Mouse (Mus musculus) spleen, adult 12 weeks (tissue): ENCODE measurements around the gene Thap7.
"Not testable (repeated sequence)": the region's sequence is repeated elsewhere in the genome, so short reads cannot be mapped to it uniquely, and the experiment has no call there.

Experiments
- DNase-seq: peaks from one replicate; pipeline ENCODE4 v3.0.0; 2022; ENCODE audit warnings: low spot score

The Thap7 gene

DNA sequence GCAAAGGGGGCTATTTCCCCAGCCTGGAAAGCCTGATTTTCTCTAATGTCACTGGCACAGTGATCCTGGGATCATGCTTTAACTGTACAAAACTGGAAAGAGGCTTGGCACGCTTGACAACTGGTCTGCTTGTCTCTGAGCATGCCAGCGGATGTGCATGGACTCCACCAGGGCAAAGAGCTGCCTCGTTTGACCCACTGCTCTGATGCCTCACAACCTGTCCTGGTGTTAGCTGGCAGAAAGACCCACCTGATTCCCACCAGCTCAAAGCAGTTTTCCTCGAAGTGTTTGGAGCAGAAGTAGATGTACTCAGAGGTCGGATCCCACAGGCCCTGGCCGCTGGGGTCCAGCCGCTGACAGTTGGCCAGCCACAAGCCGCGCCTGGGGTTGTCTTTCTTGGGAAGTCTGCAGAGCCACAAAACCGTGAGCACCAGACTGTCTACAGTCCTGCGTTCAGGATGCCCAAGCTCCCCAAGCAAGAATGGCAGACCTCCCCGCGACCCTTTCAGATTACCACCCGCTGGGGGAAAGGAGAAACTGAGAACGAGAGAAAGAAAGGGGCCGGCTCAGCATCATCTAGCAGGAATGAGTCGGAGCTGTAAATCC, 852 bp downstream of the Thap7 start:
- DNase-seq: no peak

DNA sequence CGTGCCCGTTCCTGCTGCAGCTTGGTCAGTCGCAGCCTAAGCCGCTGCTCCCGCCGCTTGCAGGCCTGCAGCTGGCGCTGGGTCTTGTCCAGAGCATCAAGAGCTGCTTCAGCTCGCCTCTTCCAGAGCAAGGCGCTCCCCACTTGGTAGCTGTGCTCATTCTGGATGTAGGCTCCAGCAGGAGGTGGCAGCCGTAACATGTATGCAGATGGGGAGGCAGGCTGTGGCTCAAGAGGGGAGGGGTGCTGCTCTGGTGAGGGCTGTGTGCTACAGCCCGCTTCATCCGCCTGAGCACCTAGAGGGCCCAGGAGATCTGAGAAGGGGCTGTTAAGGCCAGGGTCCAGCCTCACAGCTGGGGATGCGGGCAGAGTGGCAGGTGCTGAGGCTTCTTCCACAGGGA, 2.7 kb downstream of the Thap7 start:
- DNase-seq: no peak

- DNase-seq: no peak
Observed at GRCm38 (mm10) chr16:17527606-17528005, 3.3 kb downstream of the Thap7 start.

DNA sequence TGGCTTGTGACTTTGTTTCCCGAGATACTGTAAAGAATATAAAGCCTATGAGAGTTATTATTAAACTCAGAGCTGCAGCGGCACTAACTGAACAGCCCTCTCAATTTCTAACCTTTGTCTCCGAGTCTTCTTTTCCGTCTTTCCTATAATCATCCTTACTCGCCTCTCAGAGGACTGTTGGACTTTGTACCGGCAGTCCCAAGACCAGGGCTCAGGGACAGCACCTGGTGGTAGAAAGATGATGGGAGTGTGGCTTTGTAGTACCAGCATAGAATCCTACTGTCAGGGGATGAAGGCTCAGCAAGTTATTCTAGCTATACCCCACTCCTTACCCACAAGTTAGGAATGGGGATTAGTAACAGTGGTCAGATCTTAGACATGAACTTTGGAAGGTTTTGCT, 4.7 kb downstream of the Thap7 start:
- DNase-seq: no peak

- no peak for DNase-seq
Observed at GRCm38 (mm10) chr16:17525524-17525923, 5.4 kb downstream of the Thap7 start.

GRCm38 (mm10) chr16:17524156-17524555, 6.8 kb downstream of the Thap7 start:
- no peak for DNase-seq

DNA sequence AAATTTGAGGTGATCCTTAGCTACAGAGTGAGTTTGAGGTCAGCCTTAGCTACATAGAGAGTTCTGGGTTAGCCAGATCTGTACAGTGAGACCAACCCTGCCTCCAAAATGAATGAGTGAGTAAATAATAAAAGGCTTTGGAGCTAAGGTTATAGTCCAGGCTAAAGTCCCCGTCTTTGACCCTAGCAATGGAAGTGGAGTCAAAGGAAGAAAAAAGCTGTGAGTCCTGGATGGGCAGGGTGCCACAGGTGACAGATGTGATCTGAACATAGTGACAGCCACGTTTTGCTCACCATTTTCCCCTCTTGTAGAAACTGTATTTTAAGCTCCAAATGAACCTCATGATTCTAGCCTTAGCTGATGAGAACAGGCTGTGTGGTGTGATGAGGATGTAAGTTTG, 12.0 kb downstream of the Thap7 start:
- no peak for DNase-seq

- DNase-seq: no peak
Observed at GRCm38 (mm10) chr16:17511431-17511830, 19.5 kb downstream of the Thap7 start.

DNA sequence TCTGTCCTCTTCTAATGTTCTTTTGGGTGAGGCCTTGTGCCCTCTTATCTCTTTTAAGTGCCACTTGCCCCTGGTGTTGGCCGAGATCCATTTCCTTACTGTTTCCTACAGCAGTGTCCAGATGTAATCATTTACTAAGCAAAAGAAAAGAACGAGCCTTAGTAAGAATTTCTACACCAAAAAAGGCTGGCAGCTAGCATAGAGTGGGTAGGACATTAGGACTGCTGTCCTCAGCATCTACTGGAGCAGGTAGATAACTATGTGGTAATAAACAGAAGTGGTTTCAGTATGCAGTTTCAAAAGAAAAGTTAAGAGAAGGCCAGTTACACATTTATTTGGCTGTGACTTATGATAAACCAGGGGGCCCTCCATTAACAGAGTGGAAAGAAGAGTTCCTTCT, 20.2 kb downstream of the Thap7 start:
- DNase-seq: no peak

GRCm38 (mm10) chr16:17510143-17510542, 20.8 kb downstream of the Thap7 start:
- DNase-seq: no peak

- DNase-seq: no peak
Observed at GRCm38 (mm10) chr16:17509240-17509597, 21.7 kb downstream of the Thap7 start.

GRCm38 (mm10) chr16:17508546-17509239, 22.2 kb downstream of the Thap7 start, which contains the start of gene Lztr1:
Gene Lztr1 (plus strand): TSS chr16:17508688.
- peak; percentile 86 for DNase-seq

DNA sequence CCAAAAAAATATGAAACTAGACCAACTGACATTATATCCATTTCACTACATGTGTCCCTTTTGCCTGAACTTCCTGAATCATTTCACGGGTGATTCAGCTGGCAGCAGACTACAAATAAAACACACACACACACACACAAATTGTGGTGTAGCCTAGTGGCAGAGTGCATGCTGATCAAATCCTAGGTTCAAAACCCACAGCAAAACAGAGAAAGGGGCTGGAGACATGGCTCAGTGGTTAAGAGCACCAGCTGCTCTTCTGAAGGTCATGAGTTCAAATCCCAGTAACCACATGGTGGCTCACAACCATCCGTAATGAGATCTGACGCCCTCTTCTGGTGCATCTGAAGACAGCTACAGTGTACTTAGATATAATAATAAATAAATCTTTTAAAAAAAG, 22.9 kb downstream of the Thap7 start:
- not testable (repeated sequence) for DNase-seq

- no peak for DNase-seq
Observed at GRCm38 (mm10) chr16:17507018-17507552, 23.9 kb downstream of the Thap7 start.

DNA sequence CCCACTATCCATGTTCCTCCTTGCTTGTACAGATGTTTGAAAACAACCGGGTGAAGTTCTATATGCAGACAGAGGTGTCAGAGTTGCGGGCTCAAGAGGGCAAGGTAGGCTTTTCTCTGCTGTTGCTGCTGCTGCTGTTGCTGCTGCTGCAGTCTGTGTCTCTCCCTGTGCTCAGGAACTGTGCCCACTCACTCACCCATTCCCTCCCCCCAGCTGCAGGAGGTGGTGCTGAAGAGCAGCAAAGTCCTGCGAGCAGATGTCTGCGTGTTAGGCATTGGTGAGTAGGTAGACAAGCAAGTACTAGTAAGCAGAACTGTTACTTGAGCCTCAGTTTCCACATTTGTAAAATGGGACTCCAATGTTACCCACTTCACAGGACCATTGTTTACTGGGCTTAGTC, 28.3 kb downstream of the Thap7 start:
- DNase-seq: no peak

- no peak for DNase-seq
Observed at GRCm38 (mm10) chr16:17499249-17499883, 31.6 kb downstream of the Thap7 start.

DNA sequence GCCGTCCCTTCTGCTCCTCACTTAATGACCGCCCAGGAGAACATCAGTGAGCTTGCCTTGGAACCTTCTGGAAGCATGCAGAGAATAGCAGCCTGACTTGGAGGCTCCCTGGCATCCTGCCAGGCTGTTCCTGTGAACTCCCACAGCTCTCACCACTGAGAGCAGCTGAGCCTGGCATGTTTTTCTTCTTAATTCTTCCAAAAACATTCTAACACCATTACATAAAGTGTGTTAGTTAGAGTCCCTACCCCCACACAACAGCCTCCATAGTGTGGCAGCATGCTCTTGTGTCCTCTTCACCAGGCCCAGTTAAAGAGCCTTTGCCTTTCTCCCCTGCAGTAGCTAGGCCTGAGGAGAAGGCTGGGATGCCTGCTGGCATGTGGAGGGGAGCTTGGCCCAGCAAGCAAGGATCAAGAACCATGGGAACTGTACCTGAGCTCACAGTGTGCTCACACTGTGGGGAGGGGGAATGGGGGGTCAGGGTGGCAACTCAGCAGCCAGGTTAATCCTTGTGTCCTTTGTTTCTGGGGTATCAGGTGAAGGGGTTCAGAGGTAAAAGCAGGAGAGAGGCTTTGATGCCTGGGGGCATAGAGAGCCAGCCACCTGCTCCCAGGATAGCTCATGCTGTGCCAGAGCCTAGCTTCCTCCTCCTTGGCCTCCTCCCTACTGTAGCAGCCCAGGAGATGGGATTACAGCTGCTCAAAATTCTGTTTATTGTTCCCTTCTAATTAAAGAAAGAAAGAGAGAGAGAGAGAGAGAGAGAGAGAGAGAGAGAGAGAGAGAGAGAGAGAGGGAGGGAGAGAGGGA, 34.2 kb downstream of the Thap7 start:
- no peak for DNase-seq

GRCm38 (mm10) chr16:17491896-17492561, 38.9 kb downstream of the Thap7 start:
- DNase-seq: no peak

DNA sequence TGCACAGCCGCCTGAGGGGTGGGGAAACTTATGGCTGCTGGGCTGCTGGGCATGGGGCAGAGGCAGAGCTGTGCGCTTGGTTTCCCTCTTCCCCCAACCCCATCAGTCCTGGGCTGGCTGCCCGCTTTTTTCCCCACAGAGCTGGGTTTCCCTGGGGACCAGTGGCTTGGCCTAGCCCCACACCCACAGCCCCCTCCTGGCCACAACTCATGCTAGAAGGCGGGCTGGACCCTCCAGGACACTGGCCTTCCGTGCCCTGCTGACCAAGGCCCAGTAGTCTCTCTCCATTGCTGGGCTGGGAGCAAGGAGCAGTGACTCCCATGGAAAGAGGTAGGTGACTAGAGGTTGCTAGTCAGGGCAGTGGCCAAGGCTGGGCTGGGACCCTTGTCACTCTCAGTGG, 39.8 kb downstream of the Thap7 start:
- DNase-seq: no peak

- no peak for DNase-seq
Observed at GRCm38 (mm10) chr16:17489469-17490111, 41.3 kb downstream of the Thap7 start, which contains the start of gene Aifm3. Gene Aifm3 (plus strand): TSS chr16:17489611.
